Mouse (Mus musculus): ENCODE results near the gene Grn. TPM values are rescaled to one million over a fixed set of nuclear protein-coding genes. Genes with fewer than 3 reads are reported as not detected.

The Grn gene
- total and polyA plus RNA-seq, 3 experiments = 63.7 to 453 (median 106) TPM

DNA sequence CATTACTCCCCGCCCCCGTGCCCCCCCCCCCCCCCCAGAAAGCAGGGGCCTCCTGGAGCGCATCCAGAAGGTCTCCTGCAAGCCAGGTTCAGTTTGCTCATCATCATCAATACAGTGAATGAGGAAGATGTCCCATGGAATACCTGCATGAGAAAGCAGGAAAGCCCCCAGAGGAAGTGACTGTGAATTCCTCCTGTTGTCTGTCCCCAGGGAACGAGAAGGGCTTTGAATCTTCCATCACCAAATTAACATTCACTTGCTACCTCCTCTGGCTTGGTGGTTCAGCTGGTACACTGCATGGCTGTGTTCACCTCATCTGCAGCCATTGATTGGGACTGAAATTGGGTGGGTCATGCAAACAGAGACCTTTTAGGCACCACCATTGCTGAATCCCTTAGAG is 45.0 kb upstream of the Grn start:
- dilution Hi-C loops (cut with MboI; ENCODE audit: extremely low pct_ligation_motif_present, extremely low pct_unique_long_range_greater_than_20kb, low sequenced_read_pairs) (no loop called here), in situ Hi-C loops (cut with MboI; ENCODE audit: low pct_ligation_motif_present, low pct_unique_long_range_greater_than_20kb, low sequenced_read_pairs) (no loop called here)
- H3K4me2 ChIP-seq (ENCODE audit: insufficient read depth, low read depth, poor library complexity, severe bottlenecking) = peak overlapping the region; percentile 79
- peaks cover 17% of the 10 kb centered on the region for H3K27me3 ChIP-seq (replicated peaks)
- 0 out of 2 replicates have a peak overlapping the region, but pooled peaks have one; percentile 2 for H3K9ac ChIP-seq (ENCODE audit: insufficient read depth, low read depth)
- DNase-seq (ENCODE audit: extremely low read depth) = peak; percentile 44
- H3K79me2 ChIP-seq (replicated peaks; ENCODE audit: control insufficient read depth, extremely low read depth, insufficient read depth, poor library complexity, severe bottlenecking) = no peaks in the 10 kb centered on the region
- H3K27ac ChIP-seq (ENCODE audit: insufficient read depth, low read depth) = peak overlapping the region; percentile 65
- TF ChIP-seq RAD21 (IDR thresholded peaks at IDR 0.05; ENCODE audit: low read depth, low read length) (no peak), SMC3 (IDR thresholded peaks at IDR 0.05; ENCODE audit: low read depth, low read length) (no peak), ZNF384 (IDR thresholded peaks at IDR 0.05; ENCODE audit: low read depth, low read length) (no peak), ETS1 (conservative IDR thresholded peaks at IDR 0.05; ENCODE audit: low read depth, low read length) (peak; percentile 55), ELF1 (IDR thresholded peaks at IDR 0.05; ENCODE audit: low read depth, low read length) (no peak)
- no peaks in the 10 kb centered on the region for H3K36me3 ChIP-seq (replicated peaks in 1 of 2; ENCODE audit: control insufficient read depth in 1 of 2, insufficient read depth in 1 of 2, low read length in 1 of 2)
- peaks cover 31 to 47% of the 10 kb centered on the region in 2 experiments for H3K4me1 ChIP-seq (ENCODE audit: control insufficient read depth in 1 of 2, insufficient read depth in 2 of 2)
- H3K4me3 ChIP-seq (replicated peaks in 1 of 3; ENCODE audit: low read depth in 2 of 3, low read length in 2 of 3, poor library complexity in 1 of 3) = no peak overlapping the region
- no peaks in the 10 kb centered on the region for H3K9me3 ChIP-seq (replicated peaks; ENCODE audit: low read length)

DNA sequence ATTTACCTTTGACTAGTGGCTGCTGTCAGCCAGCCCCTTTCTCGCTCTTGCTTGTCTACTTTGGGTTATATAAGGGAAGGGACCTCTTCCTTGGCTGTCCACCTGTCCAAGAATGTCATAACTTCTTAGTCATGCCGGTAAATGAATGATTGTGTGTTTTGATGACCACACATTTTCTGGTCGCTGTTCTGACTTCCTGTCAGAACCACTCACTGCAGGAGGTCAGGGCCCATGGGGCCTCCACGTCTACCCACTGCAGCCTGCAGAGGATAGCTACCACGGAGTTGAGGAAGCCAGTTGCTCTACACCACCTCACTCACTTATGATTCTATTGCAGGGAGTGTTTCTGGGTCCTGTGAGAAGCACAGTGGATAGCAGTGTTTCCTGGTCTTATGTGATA is 44.0 kb upstream of the Grn start:
- peaks cover 25% of the 10 kb centered on the region for H3K27me3 ChIP-seq (replicated peaks)
- no peak overlapping the region for H3K4me3 ChIP-seq (replicated peaks in 1 of 3; ENCODE audit: low read depth in 2 of 3, low read length in 2 of 3, poor library complexity in 1 of 3)
- peaks cover 31 to 40% of the 10 kb centered on the region in 2 experiments for H3K4me1 ChIP-seq (ENCODE audit: control insufficient read depth in 1 of 2, insufficient read depth in 2 of 2)
- 0 out of 2 replicates have a peak overlapping the region, but pooled peaks have one; percentile 18 for H3K4me2 ChIP-seq (ENCODE audit: insufficient read depth, low read depth, poor library complexity, severe bottlenecking)
- in situ Hi-C loops (cut with MboI; ENCODE audit: low pct_ligation_motif_present, low pct_unique_long_range_greater_than_20kb, low sequenced_read_pairs) = no loop called here
- dilution Hi-C loops (cut with MboI; ENCODE audit: extremely low pct_ligation_motif_present, extremely low pct_unique_long_range_greater_than_20kb, low sequenced_read_pairs) = no loop called here
- H3K9me3 ChIP-seq (replicated peaks; ENCODE audit: low read length) = no peaks in the 10 kb centered on the region
- no peaks in the 10 kb centered on the region for H3K79me2 ChIP-seq (replicated peaks; ENCODE audit: control insufficient read depth, extremely low read depth, insufficient read depth, poor library complexity, severe bottlenecking)
- DNase-seq (ENCODE audit: extremely low read depth) = no peak
- peak overlapping the region; percentile 11; the same call in 1 of the 2 replicates for H3K9ac ChIP-seq (ENCODE audit: insufficient read depth, low read depth)
- TF ChIP-seq NELFE (IDR thresholded peaks at IDR 0.05; ENCODE audit: low read depth, low read length) (0 out of 2 replicates have a peak, but pooled peaks have one; percentile 22), JUN (IDR thresholded peaks at IDR 0.05; ENCODE audit: insufficient read depth, low read depth, low read length) (0 out of 2 replicates have a peak, but pooled peaks have one; percentile 6), MAX (IDR thresholded peaks at IDR 0.05; ENCODE audit: low read length) (peak; percentile 61; the same call in 1 of the 2 replicates), ELF1 (IDR thresholded peaks at IDR 0.05; ENCODE audit: low read depth, low read length) (0 out of 2 replicates have a peak, but pooled peaks have one; percentile 31), ZNF384 (IDR thresholded peaks at IDR 0.05; ENCODE audit: low read depth, low read length) (no peak), RAD21 (IDR thresholded peaks at IDR 0.05; ENCODE audit: low read depth, low read length) (no peak), TBP (conservative IDR thresholded peaks at IDR 0.05; ENCODE audit: low read depth, low read length) (no peak), NRF1 (IDR thresholded peaks at IDR 0.05; ENCODE audit: low read depth, low read length) (no peak; the same call in 1 of the 2 replicates), JUND (conservative IDR thresholded peaks at IDR 0.05; ENCODE audit: low read depth, low read length) (peak; percentile 18; the same call in 1 of the 2 replicates), CHD2 (IDR thresholded peaks at IDR 0.05; ENCODE audit: low read length) (no peak), IRF4 (IDR thresholded peaks at IDR 0.05; ENCODE audit: low read depth, low read length) (peak; percentile 61; the same call in 1 of the 2 replicates), ETS1 (conservative IDR thresholded peaks at IDR 0.05; ENCODE audit: low read depth, low read length) (peak; percentile 87), MXI1 (IDR thresholded peaks at IDR 0.05; ENCODE audit: low read depth, low read length) (peak; percentile 70), SIN3A (IDR thresholded peaks at IDR 0.05; ENCODE audit: low read length) (peak; percentile 66; the same call in 1 of the 2 replicates), BHLHE40 (IDR thresholded peaks at IDR 0.05; ENCODE audit: low read depth, low read length) (peak; percentile 55), USF2 (conservative IDR thresholded peaks at IDR 0.05; ENCODE audit: low read depth, low read length) (no peak), TCF12 (IDR thresholded peaks at IDR 0.05; ENCODE audit: low read depth, low read length) (peak; percentile 75; the same call in 1 of the 2 replicates), CHD1 (IDR thresholded peaks at IDR 0.05; ENCODE audit: low read depth, low read length) (no peak; the same call in 1 of the 2 replicates), ZC3H11A (IDR thresholded peaks at IDR 0.05; ENCODE audit: low read depth, low read length) (no peak), RCOR1 (conservative IDR thresholded peaks at IDR 0.05; ENCODE audit: low read depth, low read length) (peak; percentile 20; the same call in 1 of the 2 replicates), MYC (IDR thresholded peaks at IDR 0.05; ENCODE audit: low read depth, low read length) (peak; percentile 45; the same call in 1 of the 2 replicates), MAFK (IDR thresholded peaks at IDR 0.05; ENCODE audit: insufficient replicate concordance, low read length) (peak; percentile 70), EP300 (IDR thresholded peaks at IDR 0.05; ENCODE audit: low read length) (peak; percentile 73), UBTF (IDR thresholded peaks at IDR 0.05; ENCODE audit: low read depth, low read length) (no peak), KAT2A (IDR thresholded peaks at IDR 0.05; ENCODE audit: insufficient replicate concordance, low read length) (0 out of 2 replicates have a peak, but pooled peaks have one; percentile 39)
- no peaks in the 10 kb centered on the region for H3K36me3 ChIP-seq (replicated peaks in 1 of 2; ENCODE audit: control insufficient read depth in 1 of 2, insufficient read depth in 1 of 2, low read length in 1 of 2)
- H3K27ac ChIP-seq (ENCODE audit: insufficient read depth, low read depth) = peak overlapping the region; percentile 65; the same call in 1 of the 2 replicates

Data from CH12.LX (cell line).